Comparison of ENCODE assay signal across 29 mouse cellular contexts in the genomic region with DNA sequence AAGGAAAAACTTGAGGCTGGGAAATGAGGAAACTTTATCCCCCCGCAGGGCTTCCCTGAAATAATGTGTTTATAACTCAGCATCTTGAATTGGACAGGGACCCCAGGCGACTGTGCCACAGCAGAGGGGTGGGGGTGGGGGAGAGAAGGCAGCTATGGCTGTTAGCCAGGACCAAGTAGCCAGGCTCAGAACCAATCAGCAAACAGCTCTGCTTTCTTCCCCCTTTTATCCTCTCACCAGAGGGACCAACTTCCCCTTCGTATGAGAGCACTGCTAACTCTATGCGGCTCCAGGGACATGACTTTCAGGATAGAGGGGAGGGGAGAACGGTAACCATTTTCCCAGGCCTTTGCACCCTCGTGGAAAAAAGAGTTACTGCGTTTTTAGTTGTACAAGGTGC. TPM values are rescaled to one million over a fixed set of nuclear protein-coding genes. Genes with fewer than 3 reads are reported as not detected.
A peak's percentile ranks its signal among the peaks of the same experiment; 100 is the strongest.
DNase-seq lines count a peak whose midpoint lies in the region; ATAC-seq and TF ChIP-seq lines count a peak whose summit lies in the region.
"Had no signal": no experiment of that assay in that cellular context is flagged by ENCODE, and none has a peak within 500 bp of the region (broad histone marks: within the 10 kb centered on the region; RNA-seq: fewer than 3 reads in every experiment).

No protein-coding gene starts in this region.

- no peak for TF ChIP-seq EP300 in lung, postnatal 0 days (IDR thresholded peaks at IDR 0.05)
- no peak for TF ChIP-seq EP300 in liver, postnatal 0 days (IDR thresholded peaks at IDR 0.05; ENCODE audit: low read depth)

- TF ChIP-seq CTCF in lung, postnatal 0 days (IDR thresholded peaks at IDR 0.05), result no peak
- TF ChIP-seq CTCF in lung, adult 2 months (IDR thresholded peaks at IDR 0.05; ENCODE audit: insufficient read depth, low read length), result no peak
- TF ChIP-seq CTCF in liver, postnatal 0 days (IDR thresholded peaks at IDR 0.05; ENCODE audit: low read depth), result no peak

- H3K9me3 ChIP-seq in hindbrain, embryonic 15.5 days, result no peaks in the 10 kb centered on the region
- no peaks in the 10 kb centered on the region for H3K9me3 ChIP-seq in hindbrain, embryonic 13.5 days
- H3K9me3 ChIP-seq in lung, postnatal 0 days (ENCODE audit: low read length), result no peaks in the 10 kb centered on the region
- no peaks in the 10 kb centered on the region for H3K9me3 ChIP-seq in liver, postnatal 0 days (ENCODE audit: low read length)
- H3K9me3 ChIP-seq: embryonic facial prominence, embryonic 12.5 days; heart, embryonic 15.5 days; limb, embryonic 15.5 days; neural tube, embryonic 12.5 days had no signal

- no peak for TF ChIP-seq POLR2A in lung, adult 2 months (IDR thresholded peaks at IDR 0.05; ENCODE audit: borderline replicate concordance, extremely low read depth, low read depth, low read length)

- WGBS in hindbrain, embryonic 15.5 days, result 45% methylated on average over 7 of the region's 7 CpGs
- 63% methylated on average over 7 of the region's 7 CpGs for WGBS in hindbrain, embryonic 13.5 days
- 44% methylated on average over 7 of the region's 7 CpGs for WGBS in lung, postnatal 0 days
- WGBS in lung, adult 2 months, result 41% methylated on average over 7 of the region's 7 CpGs
- WGBS in liver, postnatal 0 days (ENCODE audit: insufficient replicate concordance), result 48% methylated on average over 7 of the region's 7 CpGs

- no peaks in the 10 kb centered on the region for H3K27me3 ChIP-seq in hindbrain, embryonic 15.5 days
- no peaks in the 10 kb centered on the region for H3K27me3 ChIP-seq in hindbrain, embryonic 13.5 days
- H3K27me3 ChIP-seq in lung, postnatal 0 days (replicated peaks; ENCODE audit: insufficient read depth, low read length), result no peaks in the 10 kb centered on the region
- no peaks in the 10 kb centered on the region for H3K27me3 ChIP-seq in liver, postnatal 0 days (ENCODE audit: insufficient read depth, low read length)
- H3K27me3 ChIP-seq: CH12.LX; embryonic facial prominence, embryonic 12.5 days; heart, embryonic 15.5 days; limb, embryonic 15.5 days; neural tube, embryonic 12.5 days had no signal

- H3K4me3 ChIP-seq in hindbrain, embryonic 15.5 days, result no peak overlapping the region
- H3K4me3 ChIP-seq in hindbrain, embryonic 13.5 days, result no peak overlapping the region
- no peak overlapping the region for H3K4me3 ChIP-seq in lung, postnatal 0 days (ENCODE audit: low read depth, low read length)
- H3K4me3 ChIP-seq in lung, adult 2 months (replicated peaks; ENCODE audit: extremely low read depth, low read depth, low read length), result no peak overlapping the region
- H3K4me3 ChIP-seq in liver, postnatal 0 days (ENCODE audit: low read depth, low read length), result no peak overlapping the region
- H3K4me3 ChIP-seq: embryonic facial prominence, embryonic 12.5 days; erythroblast, embryonic 14.5 days; heart, embryonic 15.5 days; left cerebral cortex, adult 2 months; limb, embryonic 15.5 days; neural tube, embryonic 12.5 days had no signal

- ATAC-seq in hindbrain, embryonic 15.5 days (ENCODE audit: low FRiP score, low read depth), result 0 out of 2 replicates have a peak, but pooled peaks have one; percentile 28
- ATAC-seq in hindbrain, embryonic 13.5 days (ENCODE audit: low FRiP score), result no peak
- peak; percentile 23; the same call in 1 of the 2 replicates for ATAC-seq in lung, postnatal 0 days
- ATAC-seq in granulocyte monocyte progenitor cell, adult 5-6 weeks (replicated peaks; ENCODE audit: poor library complexity, severe bottlenecking), result peak; percentile 52
- peak; percentile 32; the same call in 1 of the 2 replicates for ATAC-seq in megakaryocyte, adult 5-6 weeks (ENCODE audit: poor library complexity, severe bottlenecking)
- ATAC-seq in liver, postnatal 0 days, result no peak
- ATAC-seq: inflammation-experienced regulatory T-cells, adult 6 months; Patski had no signal

- H3K27ac ChIP-seq in hindbrain, embryonic 15.5 days (replicated peaks), result no peak overlapping the region
- no peak overlapping the region for H3K27ac ChIP-seq in hindbrain, embryonic 13.5 days
- H3K27ac ChIP-seq in lung, postnatal 0 days (ENCODE audit: low read length), result no peak overlapping the region
- no peak overlapping the region for H3K27ac ChIP-seq in liver, postnatal 0 days (ENCODE audit: low read depth)
- H3K27ac ChIP-seq: embryonic facial prominence, embryonic 12.5 days; heart, embryonic 15.5 days; kidney, postnatal 0 days; left cerebral cortex, adult 2 months; limb, embryonic 15.5 days; liver, embryonic 14.5 days; neural tube, embryonic 12.5 days had no signal

- H3K36me3 ChIP-seq in hindbrain, embryonic 15.5 days, result no peaks in the 10 kb centered on the region
- no peaks in the 10 kb centered on the region for H3K36me3 ChIP-seq in hindbrain, embryonic 13.5 days
- H3K36me3 ChIP-seq in lung, postnatal 0 days (ENCODE audit: insufficient read depth, low read length), result no peaks in the 10 kb centered on the region
- H3K36me3 ChIP-seq in liver, postnatal 0 days (replicated peaks; ENCODE audit: insufficient read depth, low read length), result no peaks in the 10 kb centered on the region
- H3K36me3 ChIP-seq: embryonic facial prominence, embryonic 12.5 days; G1E; heart, embryonic 15.5 days; limb, embryonic 15.5 days; neural tube, embryonic 12.5 days had no signal

- H3K4me1 ChIP-seq in hindbrain, embryonic 15.5 days (replicated peaks), result peaks cover 22% of the 10 kb centered on the region
- peaks cover 24% of the 10 kb centered on the region for H3K4me1 ChIP-seq in hindbrain, embryonic 13.5 days (replicated peaks)
- H3K4me1 ChIP-seq in lung, postnatal 0 days (ENCODE audit: insufficient read depth, low read depth, low read length), result no peaks in the 10 kb centered on the region; the same call in 1 of the 2 replicates
- H3K4me1 ChIP-seq in lung, adult 2 months (ENCODE audit: control insufficient read depth, insufficient read depth, low read length), result peaks cover 2% of the 10 kb centered on the region; the same call in 1 of the 2 replicates
- no peaks in the 10 kb centered on the region for H3K4me1 ChIP-seq in liver, postnatal 0 days (ENCODE audit: insufficient read depth)

- no peak for DNase-seq in lung, postnatal 0 days (ENCODE audit: low spot score)
- no peak for DNase-seq in lung, adult 2 months
- DNase-seq in liver, postnatal 0 days, result no peak
- DNase-seq: adrenal gland, postnatal 36 days; B cell, adult 2 months; cerebellum, adult 11 months; cerebellum, adult 9-11 months; gastrocnemius, postnatal 36 days; heart, postnatal 36 days; kidney, adult 18-20 months; retina, postnatal 1 day; right cerebral cortex, postnatal 25 days; spleen, adult 18-20 months had no signal

- no peak overlapping the region for H3K4me2 ChIP-seq in hindbrain, embryonic 15.5 days
- no peak overlapping the region for H3K4me2 ChIP-seq in hindbrain, embryonic 13.5 days
- H3K4me2 ChIP-seq in lung, postnatal 0 days (replicated peaks; ENCODE audit: low read depth, low read length), result no peak overlapping the region
- H3K4me2 ChIP-seq in liver, postnatal 0 days (ENCODE audit: low read depth, low read length), result no peak overlapping the region
- H3K4me2 ChIP-seq: embryonic facial prominence, embryonic 12.5 days; heart, embryonic 15.5 days; limb, embryonic 15.5 days; neural tube, embryonic 12.5 days had no signal

- no peak overlapping the region for H3K9ac ChIP-seq in hindbrain, embryonic 15.5 days
- H3K9ac ChIP-seq in hindbrain, embryonic 13.5 days, result no peak overlapping the region
- no peak overlapping the region for H3K9ac ChIP-seq in lung, postnatal 0 days (replicated peaks; ENCODE audit: low read depth)
- no peak overlapping the region for H3K9ac ChIP-seq in liver, postnatal 0 days (replicated peaks)
- H3K9ac ChIP-seq: embryonic facial prominence, embryonic 12.5 days; heart, embryonic 15.5 days; limb, embryonic 15.5 days; liver, embryonic 14.5 days; neural tube, embryonic 12.5 days had no signal

RNA-seq across cellular contexts. Expression of a gene that starts 42.0 kb away (rescaled TPM):
- polyA plus RNA-seq in hindbrain, embryonic 15.5 days (2015; fragmentation: Nextera tagmentation; extraction: Ambion mirVana), result 24.3 and 24.6 TPM in 2 replicates
- polyA plus RNA-seq in hindbrain, embryonic 13.5 days (2015; fragmentation: Nextera tagmentation; extraction: Ambion mirVana), result 15.8 and 16.8 TPM in 2 replicates
- polyA plus RNA-seq in lung, postnatal 0 days (2015; fragmentation: Nextera tagmentation; extraction: Ambion mirVana), result 13.6 and 16.4 TPM in 2 replicates
- polyA plus RNA-seq in lung, adult 2 months (2012; rRNA removed), result 20.2 and 33.0 TPM in 2 replicates
- 30.8 and 39.1 TPM in 2 replicates for total RNA-seq in granulocyte monocyte progenitor cell, adult 5-6 weeks (2014; fragmentation: Nextera tagmentation)
- total RNA-seq in granulocyte monocyte progenitor cell, adult 5-6 weeks (2017), result 21.3 and 22.5 TPM in 2 replicates
- 22.4 and 23.3 TPM in 2 replicates for total RNA-seq in megakaryocyte, adult 5-6 weeks (2015)
- 29.3 and 38.7 TPM in 2 replicates for total RNA-seq in megakaryocyte, adult 5-6 weeks (2017)
- 1.9 and 2.1 TPM in 2 replicates for polyA plus RNA-seq in liver, postnatal 0 days (2015; fragmentation: Nextera tagmentation; extraction: Ambion mirVana)
- total RNA-seq: CH12.LX had no signal
- polyA plus RNA-seq: G1E, Patski had no signal

Comparison
In these comparisons a context has a peak if more than half of its experiments do, and no peak if none do; other contexts are left out.
1. ATAC-seq: peak in hindbrain, embryonic 15.5 days (single experiment), lung, postnatal 0 days (single experiment), granulocyte monocyte progenitor cell, adult 5-6 weeks (single experiment) and megakaryocyte, adult 5-6 weeks (single experiment); none in hindbrain, embryonic 13.5 days (single experiment) and liver, postnatal 0 days (single experiment).